Mouse (Mus musculus) heart, adult 2 months (tissue): ENCODE data around the gene Gpatch4.

ENCODE experiments used
- CTCF ChIP-seq: fragments of 200-600 bp; IDR thresholded peaks from 2 replicates; pipeline ENCODE4 v1.8.1; 2022; ENCODE audit warnings: antibody characterized with exemption, mild to moderate bottlenecking, moderate library complexity
- EP300 ChIP-seq: fragments of 200-500 bp; IDR thresholded peaks from 2 replicates; pipeline ENCODE4 v1.6.1; 2011; ENCODE audit warnings: low read depth, low read length, control low read depth; ENCODE audit not compliant: insufficient read depth
- POLR2A ChIP-seq: fragments of 200-500 bp; IDR thresholded peaks from 2 replicates; pipeline ENCODE4 v1.6.1; 2011; ENCODE audit warnings: mild to moderate bottlenecking, low read depth, low read length, control low read depth; ENCODE audit not compliant: insufficient read depth

DNA sequence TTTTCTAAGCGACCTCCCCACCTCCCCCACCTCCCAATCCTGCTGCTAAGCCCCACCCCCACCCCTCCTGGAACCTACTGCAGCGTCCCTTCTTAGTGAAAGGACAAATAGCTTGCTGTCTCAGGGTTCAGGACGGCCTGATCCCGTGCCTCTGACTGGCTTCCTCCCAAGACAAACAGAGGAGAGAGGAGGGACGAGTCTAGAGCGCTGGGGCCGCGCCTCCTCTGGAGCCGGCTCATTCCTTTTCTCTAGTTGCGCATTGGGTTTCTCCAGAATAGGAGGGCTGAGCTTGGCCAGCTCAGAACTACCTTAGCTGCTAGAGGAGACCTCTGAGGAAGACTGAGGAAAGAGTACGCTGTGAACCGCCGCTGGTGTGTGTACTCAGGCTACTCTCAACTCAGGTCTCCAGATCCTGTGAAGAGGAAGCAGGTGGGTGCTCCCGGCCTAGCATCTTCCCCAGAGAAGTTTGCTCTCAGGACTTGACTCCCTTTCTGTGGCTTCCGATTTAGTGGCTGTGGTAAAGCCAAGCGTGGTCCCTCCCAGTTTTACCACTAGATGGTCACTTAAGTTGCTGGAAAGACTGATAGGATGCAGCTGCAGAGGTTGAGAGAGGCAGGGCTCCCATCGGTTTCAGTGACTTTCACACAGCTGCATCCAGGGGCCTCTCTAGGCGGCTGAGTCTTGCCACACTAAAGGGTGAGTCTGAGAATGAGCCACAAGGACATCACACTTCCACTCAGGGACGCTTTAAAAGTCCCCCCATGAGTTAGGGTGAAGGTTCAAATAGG, 12.1 kb upstream of the Gpatch4 start:
- TF ChIP-seq CTCF = no peak
- TF ChIP-seq EP300 = no peak
- no peak for TF ChIP-seq POLR2A
